Mouse (Mus musculus) forebrain, embryonic 11.5 days (tissue): ENCODE results near the gene Limch1. TPM values are rescaled to one million over a fixed set of nuclear protein-coding genes. Genes with fewer than 3 reads are reported as not detected.
A peak's percentile ranks its signal among the peaks of the same experiment; 100 is the strongest.

ENCODE experiments used
- ATAC-seq: fragments of 200-750 bp; cut with Nextera tagmentation; replicated peaks from 2 replicates; pipeline ENCODE4 v1.8.0; 2017; ENCODE audit warnings: moderate TSS enrichment; ENCODE audit not compliant: low FRiP score
- DNase-seq: peaks from one replicate; pipeline ENCODE4 v3.0.0-alpha.2; 2017; ENCODE audit warnings: low spot score
- H3K27ac ChIP-seq: fragments of 300-500 bp; sonication (generic); 2 replicates; pipeline ENCODE4 v1.5.1; 2014; ENCODE audit warnings: low read depth, low read length
- H3K27me3 ChIP-seq: fragments of 300-500 bp; sonication (generic); 2 replicates; pipeline ENCODE4 v1.6.1; 2014; ENCODE audit warnings: mild to moderate bottlenecking, low read length, mixed read lengths; ENCODE audit not compliant: control insufficient read depth, insufficient read depth
- H3K36me3 ChIP-seq: fragments of 300-500 bp; sonication (generic); 2 replicates; pipeline ENCODE4 v1.6.1; 2014; ENCODE audit warnings: mild to moderate bottlenecking, low read length, moderate library complexity, mixed read lengths; ENCODE audit not compliant: control insufficient read depth, insufficient read depth
- H3K4me1 ChIP-seq: fragments of 300-500 bp; sonication (generic); replicated peaks from 2 replicates; pipeline ENCODE4 v1.6.1; 2014; ENCODE audit warnings: low read length, mixed read lengths; ENCODE audit not compliant: control insufficient read depth, insufficient read depth
- H3K4me2 ChIP-seq: fragments of 300-500 bp; sonication (generic); 2 replicates; pipeline ENCODE4 v1.6.1; 2014; ENCODE audit warnings: low read depth, mild to moderate bottlenecking, low read length, moderate library complexity, mixed read lengths; ENCODE audit not compliant: severe bottlenecking
- H3K4me3 ChIP-seq: fragments of 300-500 bp; sonication (generic); 2 replicates; pipeline ENCODE4 v1.5.1; 2014; ENCODE audit warnings: low read depth, low read length
- H3K9ac ChIP-seq: fragments of 300-500 bp; sonication (generic); 2 replicates; pipeline ENCODE4 v1.6.1; 2014; ENCODE audit warnings: low read length
- H3K9me3 ChIP-seq: fragments of 300-500 bp; sonication (generic); 2 replicates; pipeline ENCODE4 v1.6.1; 2016; ENCODE audit warnings: low read length, mixed read lengths; ENCODE audit not compliant: control insufficient read depth
- WGBS: fragments of 180-500 bp; shearing (Covaris S2); extraction: QIAGEN DNeasy Blood & Tissue Kit; methylation state at CpG from one replicate; pipeline ENCODE4 v1.1.7; 2014; 5-methylcytosine and 5-hydroxymethylcytosine counted together
- polyA plus RNA-seq: library from polyadenylated mRNA; unstranded; fragments of >200 nt; fragmentation: Nextera tagmentation; extraction: Ambion mirVana; gene quantifications from 2 replicates; pipeline ENCODE4 v1.2.1, GENCODE M21; 2014

The Limch1 gene
- polyA plus RNA-seq, 1 experiment from 2014 or later: 41.7 TPM

- Histone ChIP-seq H3K9me3 (no peaks in the 10 kb centered on the region), H3K4me2 (no peak overlapping the region), H3K9ac (no peak overlapping the region), H3K36me3 (no peaks in the 10 kb centered on the region), H3K27me3 (no peaks in the 10 kb centered on the region), H3K4me1 (peaks cover 4% of the 10 kb centered on the region; the same call in 1 of the 2 replicates), H3K27ac (no peak overlapping the region), H3K4me3 (no peak overlapping the region)
- DNase-seq (no peak), ATAC-seq (no peak)
- WGBS: 84% methylated on average over 7 of the region's 7 CpGs
Measured at GRCm38 (mm10) chr5:66992401-66992800, 246.8 kb downstream of the Limch1 start.

- Histone ChIP-seq H3K9me3 (no peaks in the 10 kb centered on the region), H3K36me3 (no peaks in the 10 kb centered on the region), H3K27ac (no peak overlapping the region), H3K4me3 (no peak overlapping the region), H3K4me1 (peaks cover 6% of the 10 kb centered on the region; the same call in 1 of the 2 replicates), H3K9ac (no peak overlapping the region), H3K4me2 (no peak overlapping the region), H3K27me3 (no peaks in the 10 kb centered on the region)
- DNase-seq (no peak), ATAC-seq (no peak)
- WGBS: 79% methylated on average over 11 of the region's 11 CpGs
Measured at GRCm38 (mm10) chr5:66993076-66993475, 247.4 kb downstream of the Limch1 start.

GRCm38 (mm10) chr5:66996124-66996523 lies 250.5 kb downstream of the Limch1 start:
- H3K4me2 ChIP-seq: no peak overlapping the region
- no peaks in the 10 kb centered on the region for H3K9me3 ChIP-seq
- H3K27me3 ChIP-seq: no peaks in the 10 kb centered on the region
- peaks cover 6% of the 10 kb centered on the region; the same call in 1 of the 2 replicates for H3K4me1 ChIP-seq
- 9% methylated on average over 3 of the region's 3 CpGs for WGBS
- ATAC-seq: no peak
- H3K9ac ChIP-seq: 0 out of 2 replicates have a peak overlapping the region, but pooled peaks have one; percentile 4
- DNase-seq: no peak
- H3K36me3 ChIP-seq: no peaks in the 10 kb centered on the region
- no peak overlapping the region for H3K4me3 ChIP-seq
- no peak overlapping the region for H3K27ac ChIP-seq

- Histone ChIP-seq H3K36me3 (no peaks in the 10 kb centered on the region), H3K9ac (peak overlapping the region; percentile 63), H3K4me2 (peak overlapping the region; percentile 71), H3K9me3 (no peaks in the 10 kb centered on the region), H3K4me1 (peaks cover 6% of the 10 kb centered on the region; the same call in 1 of the 2 replicates), H3K27ac (0 out of 2 replicates have a peak overlapping the region, but pooled peaks have one; percentile 28), H3K4me3 (peak overlapping the region; percentile 34), H3K27me3 (no peaks in the 10 kb centered on the region)
- ATAC-seq (peak; percentile 89), DNase-seq (peak; percentile 97)
- WGBS: under 1% methylated on average over 33 of the region's 33 CpGs
Measured at GRCm38 (mm10) chr5:66996886-66997599, 251.4 kb downstream of the Limch1 start.

- Histone ChIP-seq H3K27ac (no peak overlapping the region), H3K36me3 (no peaks in the 10 kb centered on the region), H3K9me3 (no peaks in the 10 kb centered on the region), H3K4me1 (peaks cover 6% of the 10 kb centered on the region; the same call in 1 of the 2 replicates), H3K27me3 (no peaks in the 10 kb centered on the region), H3K4me3 (peak overlapping the region; percentile 34), H3K4me2 (peak overlapping the region; percentile 71), H3K9ac (peak overlapping the region; percentile 63)
- DNase-seq: no peak
- ATAC-seq: no peak
- 15% methylated on average over 7 of the region's 7 CpGs for WGBS
Measured at GRCm38 (mm10) chr5:66997600-66997930, 251.9 kb downstream of the Limch1 start.

GRCm38 (mm10) chr5:66998341-66998740 lies 252.7 kb downstream of the Limch1 start:
- Histone ChIP-seq H3K36me3 (no peaks in the 10 kb centered on the region), H3K27me3 (no peaks in the 10 kb centered on the region), H3K9me3 (no peaks in the 10 kb centered on the region), H3K4me2 (no peak overlapping the region), H3K4me1 (peaks cover 6% of the 10 kb centered on the region; the same call in 1 of the 2 replicates), H3K27ac (no peak overlapping the region), H3K4me3 (no peak overlapping the region), H3K9ac (no peak overlapping the region)
- 72% methylated on average over 6 of the region's 6 CpGs for WGBS
- ATAC-seq (no peak), DNase-seq (no peak)

GRCm38 (mm10) chr5:67002346-67002745 lies 256.7 kb downstream of the Limch1 start:
- Histone ChIP-seq H3K27ac (no peak overlapping the region), H3K4me2 (no peak overlapping the region), H3K9me3 (no peaks in the 10 kb centered on the region), H3K4me1 (peaks cover 2% of the 10 kb centered on the region; the same call in 1 of the 2 replicates), H3K9ac (no peak overlapping the region), H3K4me3 (no peak overlapping the region), H3K27me3 (no peaks in the 10 kb centered on the region), H3K36me3 (no peaks in the 10 kb centered on the region)
- no peak for ATAC-seq
- no peak for DNase-seq
- WGBS: 88% methylated on average over 6 of the region's 6 CpGs

GRCm38 (mm10) chr5:67004619-67005018 lies 259.0 kb downstream of the Limch1 start:
- WGBS: 80% methylated on average over 11 of the region's 11 CpGs
- Histone ChIP-seq H3K4me3 (no peak overlapping the region), H3K27me3 (no peaks in the 10 kb centered on the region), H3K27ac (no peak overlapping the region), H3K9ac (no peak overlapping the region), H3K4me2 (no peak overlapping the region), H3K36me3 (no peaks in the 10 kb centered on the region), H3K4me1 (no peaks in the 10 kb centered on the region), H3K9me3 (no peaks in the 10 kb centered on the region)
- no peak for DNase-seq
- ATAC-seq: no peak
